Mouse (Mus musculus): ENCODE results near the gene Fbxo11. TPM values are rescaled to one million over a fixed set of nuclear protein-coding genes. Genes with fewer than 3 reads are reported as not detected.
"Not testable (repeated sequence)": the region's sequence is repeated elsewhere in the genome, so short reads cannot be mapped to it uniquely, and the experiment has no call there.

Gene Fbxo11
- polyA plus RNA-seq, 1 experiment: 83.2 TPM

DNA sequence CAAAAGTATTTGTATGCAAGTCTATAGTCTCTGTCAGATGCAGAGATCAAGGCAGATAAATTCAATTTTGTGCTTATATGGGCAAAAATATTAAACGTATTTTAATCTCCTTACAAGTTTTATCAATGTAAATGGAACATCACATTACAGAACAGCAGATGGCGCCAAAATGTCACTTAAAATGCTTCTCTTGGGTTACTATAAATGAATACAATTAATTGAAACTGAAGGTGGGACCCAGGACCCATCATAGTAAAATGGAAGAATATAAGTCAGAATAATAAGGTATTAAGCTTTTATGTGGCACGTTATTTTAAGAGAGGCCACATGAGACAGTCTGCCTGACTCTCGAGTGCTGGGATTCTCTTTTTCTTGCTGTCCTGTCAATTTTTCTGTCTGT, 39.9 kb downstream of the Fbxo11 start:
- DNase-seq (ENCODE audit: extremely low spot score in 1 of 2, low spot score in 1 of 2): peak in 1 of 2 experiments; percentile 78

DNA sequence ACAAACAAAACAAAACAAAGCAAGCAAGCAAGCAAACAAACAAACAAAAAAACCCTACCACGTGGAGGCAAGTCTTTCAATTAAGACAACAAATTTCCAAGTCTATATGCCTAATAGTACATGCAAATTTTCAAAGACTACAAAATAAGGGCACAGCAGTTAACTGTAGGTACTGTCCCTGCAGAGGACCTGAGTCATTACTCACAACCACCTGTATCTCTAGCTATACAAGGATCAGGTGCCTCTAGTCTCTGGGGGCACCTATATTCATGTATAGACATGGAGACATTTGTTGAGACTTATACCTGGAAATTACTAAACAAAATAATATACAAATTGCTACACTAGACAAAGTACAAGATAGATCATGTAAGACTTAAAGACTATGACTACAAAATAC, 41.2 kb downstream of the Fbxo11 start:
- no peak for DNase-seq (ENCODE audit: extremely low spot score in 1 of 2, low spot score in 1 of 2)

DNA sequence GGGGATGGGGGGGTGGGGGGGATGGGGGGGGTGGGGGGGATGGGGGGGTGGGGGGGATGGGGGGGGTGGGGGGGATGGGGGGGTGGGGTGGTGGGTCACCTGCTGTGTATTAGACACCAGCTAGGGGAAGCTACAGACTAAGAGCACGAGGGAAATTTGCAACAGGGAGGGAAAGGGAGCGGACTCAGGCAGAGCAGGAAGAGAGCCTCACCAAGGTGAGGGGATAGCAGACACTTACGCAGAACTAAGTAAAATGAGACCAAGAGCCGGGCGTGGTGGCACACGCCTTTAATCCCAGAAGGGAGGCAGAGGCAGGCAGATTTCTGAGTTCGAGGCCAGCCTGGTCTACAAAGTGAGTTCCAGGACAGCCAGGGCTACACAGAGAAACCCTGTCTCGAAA, 49.1 kb downstream of the Fbxo11 start:
- DNase-seq (ENCODE audit: extremely low spot score in 1 of 2, low spot score in 1 of 2): not testable (repeated sequence)

DNA sequence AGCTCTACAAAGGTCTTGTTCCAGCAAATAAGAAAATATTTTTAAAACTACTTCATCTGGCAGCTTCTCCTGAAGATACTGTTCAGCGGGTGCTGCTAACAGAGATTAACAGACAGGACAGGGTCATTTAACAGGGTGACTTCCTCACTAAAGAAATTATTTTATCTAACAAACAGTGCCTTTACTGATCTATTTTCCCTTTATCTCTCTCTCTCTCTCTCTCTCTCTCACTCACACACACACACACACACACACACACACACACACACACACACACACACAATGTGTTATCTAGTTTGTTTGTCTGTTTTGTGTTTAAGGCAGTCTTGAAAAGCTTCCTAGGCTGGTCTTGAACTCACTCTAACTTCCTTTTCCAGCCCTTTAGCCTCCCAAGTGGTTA, 50.6 kb downstream of the Fbxo11 start:
- no peak for DNase-seq (ENCODE audit: extremely low spot score in 1 of 2, low spot score in 1 of 2)

DNA sequence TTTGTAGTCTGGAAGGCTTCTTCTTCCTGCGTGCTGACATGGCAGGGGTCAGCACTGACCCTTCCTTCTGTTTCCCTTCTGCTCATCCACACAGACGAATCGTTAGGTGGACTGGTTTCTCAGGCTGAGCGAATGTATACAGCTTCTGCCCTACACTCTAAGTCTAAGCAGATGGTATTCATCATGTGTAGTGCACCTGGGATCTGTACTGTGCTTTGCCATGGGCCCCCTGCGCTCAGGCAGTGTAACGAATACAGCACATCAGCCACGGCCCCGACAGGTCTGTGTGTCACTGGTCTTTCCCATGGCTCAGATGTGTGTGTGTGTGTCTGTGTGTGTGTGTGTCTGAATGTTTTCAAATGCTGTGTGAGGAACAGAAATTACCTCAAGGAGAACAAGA, 58.1 kb downstream of the Fbxo11 start:
- no peak for DNase-seq (ENCODE audit: extremely low spot score in 1 of 2, low spot score in 1 of 2)

DNA sequence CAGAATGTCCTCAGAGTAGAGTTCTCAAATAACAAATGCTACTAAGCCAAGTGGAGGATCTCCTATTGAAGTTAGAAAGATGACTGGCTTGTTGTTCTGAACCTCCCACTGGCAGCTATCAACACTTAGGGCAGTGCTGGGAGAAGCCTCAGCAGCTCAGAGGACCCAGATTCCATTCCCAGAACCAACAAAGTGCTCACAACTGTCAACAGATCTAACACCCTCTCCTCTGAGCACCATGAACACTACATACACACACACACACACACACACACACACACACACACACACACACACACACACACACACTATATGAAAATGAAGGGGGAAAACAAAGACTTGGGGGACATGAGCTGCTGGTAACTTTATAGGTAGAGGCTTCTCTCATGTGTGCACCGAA, 60.2 kb downstream of the Fbxo11 start:
- no peak for DNase-seq (ENCODE audit: extremely low spot score in 1 of 2, low spot score in 1 of 2)

DNA sequence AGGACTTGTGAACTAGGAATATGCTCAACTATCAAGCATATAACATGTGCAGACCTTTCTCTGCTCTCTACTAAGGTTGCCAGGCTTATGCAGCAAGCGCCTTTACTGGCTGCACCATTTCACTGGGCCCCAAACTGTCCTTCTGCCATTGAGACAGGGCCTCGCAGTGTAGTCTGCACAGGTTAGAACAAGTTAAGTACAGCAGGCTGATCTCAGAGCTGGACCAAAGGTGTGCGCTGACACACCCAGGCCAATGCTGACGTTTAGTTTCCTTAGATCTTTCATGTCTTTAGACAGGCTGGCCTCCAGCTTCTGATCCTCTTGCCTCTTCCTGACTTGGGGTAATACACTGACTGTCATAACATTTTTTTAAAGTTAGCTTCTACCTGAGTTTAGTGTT, 67.3 kb downstream of the Fbxo11 start:
- no peak for DNase-seq (ENCODE audit: extremely low spot score in 1 of 2, low spot score in 1 of 2)

DNA sequence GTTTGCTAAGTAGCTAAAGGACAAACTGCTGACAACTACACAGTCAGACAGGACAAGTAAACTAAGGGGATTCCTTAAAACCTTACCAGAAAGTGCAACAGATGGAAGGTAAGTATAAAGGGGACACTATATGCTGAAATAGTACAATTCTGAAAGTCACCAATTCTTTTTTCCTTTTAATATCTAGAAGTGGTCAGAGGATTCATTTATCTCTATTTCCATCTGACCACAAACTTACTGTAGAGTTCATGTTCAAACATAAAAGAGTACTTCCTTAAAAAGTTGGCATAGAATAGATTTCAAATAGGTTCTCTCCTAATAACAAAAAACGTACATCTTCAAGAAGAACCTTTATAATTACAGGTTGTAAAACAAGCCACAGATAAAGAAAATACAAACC, 71.8 kb downstream of the Fbxo11 start:
- DNase-seq (ENCODE audit: extremely low spot score in 1 of 2, low spot score in 1 of 2): no peak

DNA sequence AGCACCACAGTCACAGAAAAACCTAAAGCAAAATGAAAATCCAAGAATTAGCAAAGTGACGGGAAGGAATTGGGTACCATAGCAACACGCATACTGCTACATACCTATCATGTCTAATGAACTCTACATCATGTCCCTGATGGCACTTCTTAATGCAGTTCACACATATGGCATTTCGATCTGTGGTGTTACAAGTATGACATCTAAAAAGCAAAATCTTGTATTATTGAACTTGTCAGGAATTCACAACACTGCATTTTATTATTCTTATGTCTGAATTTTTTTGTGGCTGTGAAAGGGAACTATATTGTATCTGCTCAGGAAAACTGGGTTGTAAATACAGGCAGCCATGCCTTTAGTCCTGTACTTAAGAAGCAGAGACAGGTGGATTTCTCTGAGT, 72.9 kb downstream of the Fbxo11 start:
- no peak for DNase-seq (ENCODE audit: extremely low spot score in 1 of 2, low spot score in 1 of 2)

DNA sequence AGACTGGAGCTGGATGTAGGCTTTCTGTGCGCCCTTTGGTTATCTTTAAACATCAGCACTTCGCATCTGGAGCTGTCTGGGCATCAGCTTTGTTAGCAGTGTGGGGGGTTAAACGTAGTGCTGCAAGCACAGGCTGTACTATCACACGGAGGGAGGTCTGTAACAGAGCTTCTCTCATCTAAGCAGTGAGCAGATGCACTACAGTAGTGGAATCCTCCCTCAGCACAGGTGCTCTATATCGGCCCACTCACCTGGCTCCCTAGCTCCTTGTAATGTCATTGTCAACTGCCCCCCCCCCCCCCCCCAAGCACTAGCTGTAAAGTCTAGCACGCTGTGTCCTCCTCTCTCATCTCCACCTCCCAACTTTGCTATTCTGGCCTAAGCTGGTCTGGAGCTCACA, 77.6 kb downstream of the Fbxo11 start:
- no peak for DNase-seq (ENCODE audit: extremely low spot score in 1 of 2, low spot score in 1 of 2)

DNA sequence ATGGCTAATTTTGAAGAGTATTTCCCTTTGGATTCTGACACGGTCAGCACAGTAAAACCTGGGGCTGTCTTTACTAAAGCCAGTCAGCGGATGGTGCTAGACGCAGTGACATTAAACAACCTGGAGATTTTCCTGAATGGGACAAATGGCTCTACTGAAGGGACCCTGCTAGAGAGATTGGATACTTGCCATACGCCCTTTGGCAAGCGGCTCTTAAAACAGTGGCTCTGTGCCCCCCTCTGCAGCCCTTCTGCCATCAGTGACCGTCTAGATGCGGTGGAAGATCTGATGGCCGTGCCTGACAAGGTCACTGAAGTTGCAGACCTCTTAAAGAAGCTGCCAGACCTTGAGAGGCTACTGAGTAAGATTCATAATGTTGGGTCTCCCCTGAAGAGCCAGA, 79.2 kb downstream of the Fbxo11 start:
- DNase-seq (ENCODE audit: extremely low spot score in 1 of 2, low spot score in 1 of 2): no peak

DNA sequence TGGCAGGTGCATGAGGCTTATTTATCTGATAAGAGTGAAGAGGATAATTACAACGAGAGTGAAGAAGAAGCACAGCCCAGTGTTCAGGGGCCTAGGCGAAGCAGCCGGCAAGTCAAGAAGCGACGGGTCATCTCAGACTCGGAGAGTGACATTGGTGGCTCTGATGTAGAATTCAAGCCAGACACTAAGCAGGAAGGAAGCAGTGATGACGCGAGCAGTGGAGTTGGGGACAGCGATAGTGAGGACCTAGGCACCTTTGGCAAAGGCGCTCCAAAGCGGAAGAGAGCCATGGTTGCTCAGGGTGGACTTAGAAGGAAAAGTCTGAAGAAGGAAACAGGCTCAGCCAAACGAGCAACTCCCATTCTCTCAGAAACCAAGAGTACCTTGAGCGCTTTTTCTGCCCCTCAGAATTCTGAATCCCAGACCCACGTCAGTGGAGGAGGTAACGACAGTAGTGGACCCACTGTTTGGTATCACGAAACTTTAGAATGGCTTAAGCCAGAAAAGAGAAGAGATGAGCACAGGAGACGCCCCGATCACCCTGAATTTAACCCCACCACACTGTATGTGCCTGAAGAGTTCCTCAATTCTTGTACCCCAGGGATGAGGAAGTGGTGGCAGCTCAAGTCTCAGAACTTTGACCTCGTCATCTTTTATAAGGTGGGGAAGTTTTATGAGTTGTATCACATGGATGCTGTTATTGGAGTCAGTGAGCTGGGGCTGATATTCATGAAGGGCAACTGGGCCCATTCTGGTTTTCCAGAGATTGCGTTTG, 80.5 kb downstream of the Fbxo11 start:
- no peak for DNase-seq (ENCODE audit: extremely low spot score in 1 of 2, low spot score in 1 of 2)

DNA sequence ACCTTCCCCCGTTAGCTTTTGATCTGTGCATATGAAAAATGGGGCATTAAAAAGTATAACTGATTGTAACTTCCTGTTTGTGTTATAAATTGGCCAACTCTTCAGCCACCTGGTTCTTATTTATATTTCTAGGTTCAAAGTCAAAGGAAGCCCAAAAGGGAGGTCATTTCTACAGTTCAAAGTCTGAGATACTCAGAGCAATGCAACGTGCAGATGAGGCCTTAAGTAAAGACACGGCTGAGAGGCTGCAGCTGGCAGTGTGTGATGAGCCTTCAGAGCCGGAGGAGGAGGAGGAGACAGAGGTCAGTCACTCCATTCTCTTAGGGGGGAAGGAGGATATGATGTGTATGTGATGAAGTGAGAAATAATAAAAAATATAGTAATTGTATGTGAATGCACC, 81.8 kb downstream of the Fbxo11 start:
- DNase-seq (ENCODE audit: extremely low spot score in 1 of 2, low spot score in 1 of 2): no peak

DNA sequence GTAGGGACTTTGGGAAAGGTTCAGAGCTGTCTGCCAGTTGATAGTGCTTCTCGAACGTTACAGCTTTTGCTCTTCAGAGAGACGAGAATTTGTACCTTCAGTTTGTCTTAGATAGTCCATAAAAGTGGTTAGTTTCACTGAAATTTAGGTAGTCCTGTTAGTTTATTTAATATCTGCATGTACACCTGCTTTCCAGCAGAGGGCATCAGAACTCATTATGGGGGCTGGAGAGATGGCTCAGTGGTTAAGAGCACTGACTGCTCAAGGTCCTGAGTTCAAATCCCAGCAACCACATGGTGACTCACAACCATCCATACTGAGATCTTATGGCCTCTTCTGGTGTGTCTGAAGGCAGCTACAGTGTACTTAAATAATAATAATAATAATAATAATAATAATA, 83.0 kb downstream of the Fbxo11 start:
- no peak for DNase-seq (ENCODE audit: extremely low spot score in 1 of 2, low spot score in 1 of 2)

DNA sequence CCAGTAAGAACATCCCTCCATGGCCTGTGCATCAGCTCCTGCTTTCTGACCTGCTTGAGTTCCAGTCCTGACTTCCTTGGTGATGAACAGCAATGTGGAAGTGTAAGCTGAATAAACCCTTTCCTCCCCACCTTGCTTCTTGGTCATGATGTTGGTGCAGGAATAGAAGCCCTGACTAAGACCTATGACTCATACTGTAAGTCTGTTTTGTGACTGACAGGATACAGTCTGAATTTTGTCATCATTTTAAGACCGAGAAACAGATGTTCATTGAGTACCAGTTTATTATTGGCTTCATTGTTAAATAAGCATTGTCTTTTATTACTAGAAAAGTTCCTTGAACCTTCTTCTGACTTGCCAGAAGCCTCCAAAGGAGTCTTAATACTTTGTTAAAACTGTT, 85.4 kb downstream of the Fbxo11 start:
- not testable (repeated sequence) for DNase-seq (ENCODE audit: extremely low spot score in 1 of 2, low spot score in 1 of 2)

DNA sequence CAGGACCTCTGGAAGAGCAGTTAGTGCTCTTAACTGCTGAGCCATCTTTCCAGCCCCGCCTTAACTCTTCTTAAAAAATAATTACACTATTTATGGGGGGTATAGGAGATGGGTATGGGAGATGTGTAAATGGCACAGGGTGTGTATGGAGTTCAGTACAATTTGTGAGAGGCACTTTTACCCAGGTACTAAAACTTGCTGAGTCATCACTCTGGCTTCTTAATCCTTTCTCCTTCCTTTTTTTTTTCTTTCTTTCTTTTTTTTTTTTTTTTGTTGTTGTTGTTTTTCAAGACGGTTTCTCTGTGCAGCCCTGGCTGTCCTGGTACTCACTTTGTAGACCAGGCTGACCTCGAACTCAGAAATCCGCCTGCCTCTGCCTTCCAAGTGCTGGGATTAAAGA, 88.2 kb downstream of the Fbxo11 start:
- not testable (repeated sequence) for DNase-seq (ENCODE audit: extremely low spot score in 1 of 2, low spot score in 1 of 2)

DNA sequence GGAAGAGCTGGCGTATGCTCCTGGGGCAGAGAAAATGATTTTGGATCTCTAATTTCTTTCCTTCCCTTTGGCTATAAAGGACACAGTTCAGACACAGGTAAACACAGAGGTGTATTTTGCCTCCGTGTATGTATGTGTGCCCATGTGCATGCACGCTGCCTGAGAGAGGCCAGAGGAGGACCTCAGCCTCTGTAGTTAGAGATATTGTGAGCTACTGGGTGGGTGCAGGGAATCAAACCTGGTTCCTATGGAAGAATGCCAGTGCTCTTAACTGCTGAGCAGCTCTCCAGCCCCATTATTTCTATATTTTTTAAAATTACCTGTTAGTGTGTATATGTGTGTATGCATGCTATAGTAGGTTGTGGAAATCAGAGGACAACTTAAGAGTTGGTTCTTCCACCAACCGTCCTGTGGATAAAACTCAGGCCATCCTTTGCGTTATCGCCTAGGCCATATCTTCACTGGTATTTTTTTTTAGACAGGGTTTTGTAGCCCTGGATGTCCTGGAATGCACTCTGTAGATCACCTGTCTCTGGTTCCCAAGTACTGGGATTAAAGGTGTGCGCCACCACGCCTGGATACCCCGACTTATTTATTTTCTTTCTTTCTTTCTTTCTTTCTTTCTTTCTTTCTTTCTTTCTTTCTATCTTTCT, 88.8 kb downstream of the Fbxo11 start:
- no peak for DNase-seq (ENCODE audit: extremely low spot score in 1 of 2, low spot score in 1 of 2)

DNA sequence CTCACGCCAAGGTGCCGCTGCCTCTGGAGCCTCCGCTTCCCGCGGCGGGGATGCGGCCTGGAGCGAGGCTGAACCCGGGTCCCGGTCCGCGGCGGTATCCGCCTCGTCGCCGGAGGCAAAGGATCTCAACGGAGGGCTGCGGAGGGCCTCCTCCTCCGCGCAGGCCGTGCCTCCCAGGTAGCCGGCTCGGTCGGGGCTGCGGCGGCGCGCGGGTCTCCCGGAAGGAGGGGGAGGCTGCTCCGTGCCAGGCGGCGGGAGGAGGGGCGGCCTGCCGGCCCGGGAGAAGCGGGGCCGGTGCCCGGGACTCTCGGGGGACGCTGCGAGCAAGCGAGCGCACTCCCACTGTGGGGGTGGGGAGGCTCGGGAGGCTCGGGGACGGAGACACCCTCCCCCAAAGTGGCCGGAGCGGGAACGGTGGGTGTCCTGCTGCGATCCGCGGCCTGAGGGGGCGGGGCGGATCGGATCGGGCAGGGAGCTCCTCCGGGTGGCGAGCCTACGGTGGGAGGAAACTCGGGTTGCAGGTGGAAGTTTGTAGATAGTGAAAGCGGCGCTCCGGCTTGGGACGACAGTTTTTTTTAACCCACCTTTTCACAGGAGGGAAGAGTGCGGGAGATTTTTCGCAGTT, 89.8 kb downstream of the Fbxo11 start:
- peak in 1 of 2 experiments; percentile 26 for DNase-seq (ENCODE audit: extremely low spot score in 1 of 2, low spot score in 1 of 2)

DNA sequence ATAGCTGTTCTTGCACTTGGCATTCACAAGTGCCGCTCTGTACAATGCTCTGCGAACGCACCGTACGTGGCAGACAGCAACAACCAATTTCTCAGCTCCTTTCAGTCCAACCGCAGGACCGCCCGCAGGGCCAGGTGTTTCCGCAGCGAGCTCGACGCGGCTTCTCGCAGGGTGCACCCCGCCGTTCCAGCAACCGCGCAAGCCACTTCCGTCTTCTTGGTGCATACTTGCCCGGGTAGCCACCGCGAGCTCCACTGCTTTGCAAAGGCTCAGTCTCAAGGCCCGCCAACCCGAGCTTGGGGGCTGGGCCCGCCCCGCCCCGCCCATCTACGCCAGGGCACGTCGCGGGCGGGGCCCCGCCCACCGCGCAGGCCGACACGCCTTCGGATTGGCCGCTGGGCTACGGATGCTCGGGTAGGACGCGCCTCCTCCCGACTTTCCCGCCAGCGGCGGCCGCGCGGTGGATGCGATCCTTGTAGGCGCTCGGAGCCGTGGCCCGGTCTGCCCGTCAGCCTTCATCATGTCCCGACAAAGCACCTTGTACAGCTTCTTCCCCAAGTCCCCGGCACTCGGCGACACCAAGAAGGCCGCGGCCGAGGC, 90.4 kb downstream of the Fbxo11 start, which contains the start of gene Msh6:
Gene Msh6 (plus strand): TSS at position 434 of the 600 bp plus-strand sequence.
- peak; percentile 61 to 79 for DNase-seq (ENCODE audit: extremely low spot score in 1 of 2, low spot score in 1 of 2)

DNA sequence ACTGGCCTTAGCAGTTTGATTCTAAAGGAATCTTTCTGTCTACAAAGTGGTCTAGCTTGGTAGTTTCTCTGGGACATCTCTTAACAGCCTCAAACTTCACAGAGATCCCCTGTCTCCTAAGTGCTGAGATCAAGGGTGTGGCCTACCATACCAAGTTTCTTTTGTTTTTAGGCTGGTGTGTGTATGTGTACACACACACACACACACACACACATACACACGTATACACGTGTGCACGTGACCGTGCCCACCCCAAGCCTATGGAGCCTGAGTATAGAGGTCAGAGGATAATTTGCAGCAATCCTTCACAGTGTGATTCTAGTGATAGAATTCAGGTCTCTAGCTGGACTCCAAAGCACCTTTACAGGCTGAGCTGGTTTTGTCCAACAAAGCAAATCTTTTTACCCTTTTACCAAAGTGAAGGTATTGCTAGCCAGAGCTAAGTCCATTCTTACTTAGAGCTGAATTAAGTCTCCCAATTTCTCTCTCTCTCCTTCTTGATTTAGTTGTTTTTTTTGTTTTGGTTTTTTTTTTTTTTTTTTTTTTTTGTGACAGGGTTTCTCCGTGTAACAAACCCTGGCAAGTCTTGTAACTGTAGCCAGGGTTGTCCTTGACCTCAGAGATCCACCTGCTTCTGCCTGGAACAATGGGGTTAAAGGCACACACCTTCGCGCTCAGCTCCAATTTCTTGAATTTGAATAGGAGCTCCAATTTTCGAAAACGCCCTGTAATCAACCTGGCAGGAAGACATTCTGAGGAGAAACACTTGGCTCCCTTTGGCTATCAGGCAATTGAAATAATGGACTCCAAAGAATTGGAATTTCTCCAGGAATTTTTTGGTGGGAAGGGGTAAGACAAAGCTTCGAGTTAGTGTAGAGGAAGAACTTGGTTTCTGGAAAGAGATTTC, 91.6 kb downstream of the Fbxo11 start:
- no peak for DNase-seq (ENCODE audit: extremely low spot score in 1 of 2, low spot score in 1 of 2)

Data from frontal cortex, adult 2 months (tissue).